Mouse (Mus musculus) liver (tissue): ENCODE results near the gene Man2a1.

Experiments used
- DNase-seq: peaks from one replicate; pipeline ENCODE4 v3.0.0-alpha.2; 2020; ENCODE audit warnings: mixed read lengths

The Man2a1 gene

GRCm38 (mm10) chr17:64603134-64603533 lies 2.6 kb downstream of the Man2a1 start:
- DNase-seq = no peak

GRCm38 (mm10) chr17:64603534-64603933 lies 3.0 kb downstream of the Man2a1 start:
- no peak for DNase-seq

- DNase-seq = peak; percentile 21
These were observed 3.6 kb downstream of the Man2a1 start for GRCm38 (mm10) chr17:64604163-64604562.

GRCm38 (mm10) chr17:64608228-64608627 lies 7.7 kb downstream of the Man2a1 start:
- no peak for DNase-seq

GRCm38 (mm10) chr17:64608923-64609598 lies 8.5 kb downstream of the Man2a1 start:
- no peak for DNase-seq

GRCm38 (mm10) chr17:64609741-64610140 lies 9.2 kb downstream of the Man2a1 start:
- no peak for DNase-seq

- no peak for DNase-seq
These were observed 10.9 kb downstream of the Man2a1 start for GRCm38 (mm10) chr17:64611426-64611825.

- DNase-seq = no peak
These were observed 11.8 kb downstream of the Man2a1 start for GRCm38 (mm10) chr17:64612135-64612885.

GRCm38 (mm10) chr17:64612930-64613329 lies 12.4 kb downstream of the Man2a1 start:
- no peak for DNase-seq

- DNase-seq = no peak
These were observed 12.8 kb downstream of the Man2a1 start for GRCm38 (mm10) chr17:64613351-64613750.

GRCm38 (mm10) chr17:64614804-64615203 lies 14.3 kb downstream of the Man2a1 start:
- DNase-seq = no peak

GRCm38 (mm10) chr17:64615420-64615819 lies 14.9 kb downstream of the Man2a1 start:
- DNase-seq = no peak

GRCm38 (mm10) chr17:64616259-64616658 lies 15.7 kb downstream of the Man2a1 start:
- DNase-seq = no peak

- DNase-seq = peak; percentile 28
These were observed 17.3 kb downstream of the Man2a1 start for GRCm38 (mm10) chr17:64617838-64618237.

GRCm38 (mm10) chr17:64618996-64619395 lies 18.5 kb downstream of the Man2a1 start:
- DNase-seq = no peak

- DNase-seq = no peak
These were observed 19.6 kb downstream of the Man2a1 start for GRCm38 (mm10) chr17:64620135-64620534.

- no peak for DNase-seq
These were observed 20.1 kb downstream of the Man2a1 start for GRCm38 (mm10) chr17:64620627-64621026.

GRCm38 (mm10) chr17:64621226-64621625 lies 20.7 kb downstream of the Man2a1 start:
- DNase-seq = no peak

GRCm38 (mm10) chr17:64621649-64622351 lies 21.3 kb downstream of the Man2a1 start:
- no peak for DNase-seq

- no peak for DNase-seq
These were observed 21.9 kb downstream of the Man2a1 start for GRCm38 (mm10) chr17:64622352-64622886.

- DNase-seq = no peak
These were observed 23.9 kb downstream of the Man2a1 start for GRCm38 (mm10) chr17:64624439-64624838.

- DNase-seq = no peak
These were observed 28.3 kb downstream of the Man2a1 start for GRCm38 (mm10) chr17:64628796-64629195.

GRCm38 (mm10) chr17:64629486-64629885 lies 28.9 kb downstream of the Man2a1 start:
- no peak for DNase-seq
